Mouse (Mus musculus): ENCODE data around the gene Nynrin. TPM values are rescaled to one million over a fixed set of nuclear protein-coding genes. Genes with fewer than 3 reads are reported as not detected.
A peak's percentile ranks its signal among the peaks of the same experiment; 100 is the strongest.

Nynrin gene
- polyA plus RNA-seq, 1 experiment from 2014 or later, result 11.8 TPM

GRCm38 (mm10) chr14:55826142-55826541 is 27.7 kb upstream of the Nynrin start:
- peak overlapping the region; percentile 91 for H3K4me2 ChIP-seq
- peak overlapping the region; percentile 43 for H3K9ac ChIP-seq
- H3K36me3 ChIP-seq, result no peaks in the 10 kb centered on the region
- no peak for ATAC-seq (ENCODE audit: low FRiP score, low read depth)
- H3K4me3 ChIP-seq, result peak overlapping the region; percentile 57
- H3K9me3 ChIP-seq, result no peaks in the 10 kb centered on the region
- H3K27ac ChIP-seq (replicated peaks), result no peak overlapping the region
- peaks cover 21% of the 10 kb centered on the region for H3K27me3 ChIP-seq
- H3K4me1 ChIP-seq (replicated peaks), result peaks cover 41% of the 10 kb centered on the region
- WGBS, result 2% methylated on average over 15 of the region's 15 CpGs

GRCm38 (mm10) chr14:55826551-55827340 is 27.1 kb upstream of the Nynrin start:
- 12% methylated on average over 41 of the region's 41 CpGs for WGBS
- no peak overlapping the region for H3K27ac ChIP-seq (replicated peaks)
- peaks cover 21% of the 10 kb centered on the region for H3K27me3 ChIP-seq
- peak overlapping the region; percentile 43 for H3K9ac ChIP-seq
- H3K4me2 ChIP-seq, result peak overlapping the region; percentile 91
- no peaks in the 10 kb centered on the region for H3K36me3 ChIP-seq
- H3K4me1 ChIP-seq (replicated peaks), result peaks cover 41% of the 10 kb centered on the region
- no peak for ATAC-seq (ENCODE audit: low FRiP score, low read depth)
- H3K4me3 ChIP-seq, result peak overlapping the region; percentile 57
- H3K9me3 ChIP-seq, result no peaks in the 10 kb centered on the region

GRCm38 (mm10) chr14:55828716-55829263 is 25.0 kb upstream of the Nynrin start:
- 74% methylated on average over 3 of the region's 3 CpGs for WGBS
- Histone ChIP-seq H3K9ac (no peak overlapping the region), H3K27me3 (peaks cover 21% of the 10 kb centered on the region), H3K4me2 (no peak overlapping the region), H3K27ac (replicated peaks) (no peak overlapping the region), H3K9me3 (no peaks in the 10 kb centered on the region), H3K36me3 (no peaks in the 10 kb centered on the region), H3K4me1 (replicated peaks) (peaks cover 31% of the 10 kb centered on the region), H3K4me3 (no peak overlapping the region)
- no peak for ATAC-seq (ENCODE audit: low FRiP score, low read depth)

GRCm38 (mm10) chr14:55829854-55830253 is 24.0 kb upstream of the Nynrin start:
- H3K4me1 ChIP-seq (replicated peaks), result peaks cover 23% of the 10 kb centered on the region
- peaks cover 20% of the 10 kb centered on the region for H3K27me3 ChIP-seq
- 90% methylated on average over 16 of the region's 16 CpGs for WGBS
- no peak overlapping the region for H3K9ac ChIP-seq
- no peak for ATAC-seq (ENCODE audit: low FRiP score, low read depth)
- H3K9me3 ChIP-seq, result no peaks in the 10 kb centered on the region
- no peak overlapping the region for H3K4me3 ChIP-seq
- H3K36me3 ChIP-seq, result no peaks in the 10 kb centered on the region
- H3K4me2 ChIP-seq, result no peak overlapping the region
- H3K27ac ChIP-seq (replicated peaks), result no peak overlapping the region

GRCm38 (mm10) chr14:55830331-55830730 is 23.5 kb upstream of the Nynrin start:
- 85% methylated on average over 4 of the region's 4 CpGs for WGBS
- H3K9me3 ChIP-seq, result no peaks in the 10 kb centered on the region
- ATAC-seq (ENCODE audit: low FRiP score, low read depth), result no peak
- H3K27me3 ChIP-seq, result peaks cover 18% of the 10 kb centered on the region
- no peak overlapping the region for H3K27ac ChIP-seq (replicated peaks)
- H3K9ac ChIP-seq, result no peak overlapping the region
- H3K4me3 ChIP-seq, result no peak overlapping the region
- no peak overlapping the region for H3K4me2 ChIP-seq
- H3K4me1 ChIP-seq (replicated peaks), result peaks cover 18% of the 10 kb centered on the region
- H3K36me3 ChIP-seq, result no peaks in the 10 kb centered on the region

- no peaks in the 10 kb centered on the region for H3K4me1 ChIP-seq (replicated peaks)
- WGBS, result 89% methylated on average over 4 of the region's 4 CpGs
- no peak overlapping the region for H3K27ac ChIP-seq (replicated peaks)
- H3K27me3 ChIP-seq, result 0 out of 2 replicates have a peak, but pooled peaks cover under 1% of the 10 kb centered on the region
- no peak overlapping the region for H3K4me2 ChIP-seq
- H3K9ac ChIP-seq, result no peak overlapping the region
- H3K36me3 ChIP-seq, result no peaks in the 10 kb centered on the region
- no peaks in the 10 kb centered on the region for H3K9me3 ChIP-seq
- no peak for ATAC-seq (ENCODE audit: low FRiP score, low read depth)
- H3K4me3 ChIP-seq, result no peak overlapping the region
These were observed 20.7 kb upstream of the Nynrin start for GRCm38 (mm10) chr14:55833126-55833525.

- no peak overlapping the region for H3K27ac ChIP-seq (replicated peaks)
These were observed 18.8 kb upstream of the Nynrin start for GRCm38 (mm10) chr14:55834808-55835533.

GRCm38 (mm10) chr14:55838312-55838711 is 15.5 kb upstream of the Nynrin start:
- 84% methylated on average over 5 of the region's 5 CpGs for WGBS
- no peak for ATAC-seq (ENCODE audit: low FRiP score, low read depth)

More at GRCm38 (mm10) chr14:55834808-55835533, 18.8 kb upstream of the Nynrin start:
- Histone ChIP-seq H3K27me3 (no peaks in the 10 kb centered on the region), H3K4me3 (no peak overlapping the region), H3K9me3 (no peaks in the 10 kb centered on the region), H3K36me3 (no peaks in the 10 kb centered on the region), H3K9ac (no peak overlapping the region), H3K4me2 (no peak overlapping the region), H3K4me1 (replicated peaks) (no peaks in the 10 kb centered on the region)
- 74% methylated on average over 5 of the region's 5 CpGs for WGBS
- no peak for ATAC-seq (ENCODE audit: low FRiP score, low read depth)

GRCm38 (mm10) chr14:55838740-55839139 is 15.1 kb upstream of the Nynrin start:
- 88% methylated on average over 4 of the region's 4 CpGs for WGBS
- no peak for ATAC-seq (ENCODE audit: low FRiP score, low read depth)
- Histone ChIP-seq H3K27me3 (no peaks in the 10 kb centered on the region), H3K36me3 (no peaks in the 10 kb centered on the region), H3K4me1 (replicated peaks) (no peaks in the 10 kb centered on the region), H3K9ac (no peak overlapping the region), H3K9me3 (no peaks in the 10 kb centered on the region), H3K27ac (replicated peaks) (no peak overlapping the region), H3K4me3 (no peak overlapping the region), H3K4me2 (no peak overlapping the region)

More at GRCm38 (mm10) chr14:55838312-55838711, 15.5 kb upstream of the Nynrin start:
- Histone ChIP-seq H3K4me1 (replicated peaks) (no peaks in the 10 kb centered on the region), H3K4me2 (no peak overlapping the region), H3K4me3 (no peak overlapping the region), H3K27ac (replicated peaks) (no peak overlapping the region), H3K9ac (no peak overlapping the region), H3K9me3 (no peaks in the 10 kb centered on the region), H3K27me3 (no peaks in the 10 kb centered on the region), H3K36me3 (no peaks in the 10 kb centered on the region)

- no peak overlapping the region for H3K4me3 ChIP-seq
- no peak for ATAC-seq (ENCODE audit: low FRiP score, low read depth)
- H3K4me2 ChIP-seq, result no peak overlapping the region
- no peaks in the 10 kb centered on the region for H3K36me3 ChIP-seq
- no peaks in the 10 kb centered on the region for H3K27me3 ChIP-seq
- H3K9me3 ChIP-seq, result no peaks in the 10 kb centered on the region
- H3K27ac ChIP-seq (replicated peaks), result no peak overlapping the region
- H3K9ac ChIP-seq, result no peak overlapping the region
- H3K4me1 ChIP-seq (replicated peaks), result no peaks in the 10 kb centered on the region
- WGBS, result 46% methylated on average over 4 of the region's 4 CpGs
These were observed 12.9 kb upstream of the Nynrin start for GRCm38 (mm10) chr14:55840853-55841366.

- no peaks in the 10 kb centered on the region for H3K4me1 ChIP-seq (replicated peaks)
- no peak for ATAC-seq (ENCODE audit: low FRiP score, low read depth)
- no peak overlapping the region for H3K4me2 ChIP-seq
- no peaks in the 10 kb centered on the region for H3K9me3 ChIP-seq
- 86% methylated on average over 4 of the region's 4 CpGs for WGBS
- H3K27me3 ChIP-seq, result no peaks in the 10 kb centered on the region
- H3K9ac ChIP-seq, result no peak overlapping the region
- no peaks in the 10 kb centered on the region for H3K36me3 ChIP-seq
- H3K4me3 ChIP-seq, result no peak overlapping the region
- H3K27ac ChIP-seq (replicated peaks), result no peak overlapping the region
These were observed 11.0 kb upstream of the Nynrin start for GRCm38 (mm10) chr14:55842794-55843193.

All from hindbrain, embryonic 15.5 days (tissue).